Mouse (Mus musculus): ENCODE measurements around the gene Arid1b. TPM values are rescaled to one million over a fixed set of nuclear protein-coding genes. Genes with fewer than 3 reads are reported as not detected.

Gene Arid1b
- total and polyA plus RNA-seq, 3 experiments: 6.1 to 12.4 (median 9.7) TPM

GRCm38 (mm10) chr17:4980151-4980550 is 14.0 kb upstream of the Arid1b start:
- H3K27me3 ChIP-seq (replicated peaks): peaks cover 4% of the 10 kb centered on the region
- H3K27ac ChIP-seq (ENCODE audit: insufficient read depth, low read depth): no peak overlapping the region
- DNase-seq (ENCODE audit: extremely low read depth): no peak
- in situ Hi-C loops (cut with MboI; ENCODE audit: low pct_ligation_motif_present, low pct_unique_long_range_greater_than_20kb, low sequenced_read_pairs) (no loop called here), dilution Hi-C loops (cut with MboI; ENCODE audit: extremely low pct_ligation_motif_present, extremely low pct_unique_long_range_greater_than_20kb, low sequenced_read_pairs) (no loop called here)
- peaks cover 4% of the 10 kb centered on the region in 2 experiments; a peak in 3 of 4 replicates for H3K4me1 ChIP-seq (ENCODE audit: control insufficient read depth in 1 of 2, insufficient read depth in 2 of 2)
- no peak overlapping the region for H3K4me3 ChIP-seq (replicated peaks in 1 of 3; ENCODE audit: low read depth in 2 of 3, low read length in 2 of 3, poor library complexity in 1 of 3)
- H3K79me2 ChIP-seq (replicated peaks; ENCODE audit: control insufficient read depth, extremely low read depth, insufficient read depth, poor library complexity, severe bottlenecking): no peaks in the 10 kb centered on the region
- H3K9me3 ChIP-seq (replicated peaks; ENCODE audit: low read length): no peaks in the 10 kb centered on the region
- no peak overlapping the region for H3K9ac ChIP-seq (ENCODE audit: insufficient read depth, low read depth)
- peak overlapping the region; percentile 46; the same call in 1 of the 2 replicates for H3K4me2 ChIP-seq (ENCODE audit: insufficient read depth, low read depth, poor library complexity, severe bottlenecking)
- H3K36me3 ChIP-seq (replicated peaks in 1 of 2; ENCODE audit: control insufficient read depth in 1 of 2, insufficient read depth in 1 of 2, low read length in 1 of 2): no peaks in the 10 kb centered on the region
- no peak for TF ChIP-seq CHD2 (IDR thresholded peaks at IDR 0.05; ENCODE audit: low read length)
- TF ChIP-seq USF1 (IDR thresholded peaks at IDR 0.05; ENCODE audit: low read depth, low read length): no peak
- no peak for TF ChIP-seq UBTF (IDR thresholded peaks at IDR 0.05; ENCODE audit: low read depth, low read length)
- no peak for TF ChIP-seq NRF1 (IDR thresholded peaks at IDR 0.05; ENCODE audit: low read depth, low read length)
- TF ChIP-seq ETS1 (conservative IDR thresholded peaks at IDR 0.05; ENCODE audit: low read depth, low read length): no peak
- TF ChIP-seq GABPA (IDR thresholded peaks at IDR 0.05; ENCODE audit: insufficient replicate concordance, low read depth, low read length): no peak
- no peak for TF ChIP-seq EP300 (IDR thresholded peaks at IDR 0.05; ENCODE audit: low read length)
- no peak for TF ChIP-seq E2F4 (IDR thresholded peaks at IDR 0.05; ENCODE audit: insufficient replicate concordance, low read depth, low read length)
- TF ChIP-seq ZKSCAN1 (IDR thresholded peaks at IDR 0.05; ENCODE audit: borderline replicate concordance, low read depth, low read length): no peak
- TF ChIP-seq POLR2A (IDR thresholded peaks at IDR 0.05; ENCODE audit: low read depth, low read length): no peak
- TF ChIP-seq RCOR1 (conservative IDR thresholded peaks at IDR 0.05; ENCODE audit: low read depth, low read length): no peak
- TF ChIP-seq MYC (IDR thresholded peaks at IDR 0.05; ENCODE audit: low read depth, low read length): no peak
- TF ChIP-seq KAT2A (IDR thresholded peaks at IDR 0.05; ENCODE audit: insufficient replicate concordance, low read length): no peak
- no peak for TF ChIP-seq ELF1 (IDR thresholded peaks at IDR 0.05; ENCODE audit: low read depth, low read length)

GRCm38 (mm10) chr17:4982819-4983218 is 11.3 kb upstream of the Arid1b start:
- in situ Hi-C loops (cut with MboI; ENCODE audit: low pct_ligation_motif_present, low pct_unique_long_range_greater_than_20kb, low sequenced_read_pairs): no loop called here
- Histone ChIP-seq H3K9me3 (replicated peaks; ENCODE audit: low read length) (no peaks in the 10 kb centered on the region), H3K27ac (ENCODE audit: insufficient read depth, low read depth) (no peak overlapping the region), H3K9ac (ENCODE audit: insufficient read depth, low read depth) (no peak overlapping the region), H3K4me2 (ENCODE audit: insufficient read depth, low read depth, poor library complexity, severe bottlenecking) (no peak overlapping the region), H3K4me3 (replicated peaks in 1 of 3; ENCODE audit: low read depth in 2 of 3, low read length in 2 of 3, poor library complexity in 1 of 3) (no peak overlapping the region), H3K27me3 (replicated peaks) (peaks cover 4% of the 10 kb centered on the region), H3K36me3 (replicated peaks in 1 of 2; ENCODE audit: control insufficient read depth in 1 of 2, insufficient read depth in 1 of 2, low read length in 1 of 2) (no peaks in the 10 kb centered on the region), H3K4me1 (ENCODE audit: control insufficient read depth in 1 of 2, insufficient read depth in 2 of 2) (peaks cover 4% of the 10 kb centered on the region in 2 experiments; a peak in 3 of 4 replicates), H3K79me2 (replicated peaks; ENCODE audit: control insufficient read depth, extremely low read depth, insufficient read depth, poor library complexity, severe bottlenecking) (no peaks in the 10 kb centered on the region)
- TF ChIP-seq MXI1 (IDR thresholded peaks at IDR 0.05; ENCODE audit: low read depth, low read length) (no peak), TBP (conservative IDR thresholded peaks at IDR 0.05; ENCODE audit: low read depth, low read length) (no peak), ZMIZ1 (IDR thresholded peaks at IDR 0.05; ENCODE audit: low read depth, low read length) (no peak), RCOR1 (conservative IDR thresholded peaks at IDR 0.05; ENCODE audit: low read depth, low read length) (no peak), UBTF (IDR thresholded peaks at IDR 0.05; ENCODE audit: low read depth, low read length) (no peak), CHD1 (IDR thresholded peaks at IDR 0.05; ENCODE audit: low read depth, low read length) (no peak), NRF1 (IDR thresholded peaks at IDR 0.05; ENCODE audit: low read depth, low read length) (no peak), USF1 (IDR thresholded peaks at IDR 0.05; ENCODE audit: low read depth, low read length) (no peak), EP300 (IDR thresholded peaks at IDR 0.05; ENCODE audit: low read length) (no peak), ETS1 (conservative IDR thresholded peaks at IDR 0.05; ENCODE audit: low read depth, low read length) (no peak)
- no peak for DNase-seq (ENCODE audit: extremely low read depth)
- dilution Hi-C loops (cut with MboI; ENCODE audit: extremely low pct_ligation_motif_present, extremely low pct_unique_long_range_greater_than_20kb, low sequenced_read_pairs): no loop called here

All from CH12.LX (cell line).